Mouse (Mus musculus) testis, adult 2 months (tissue): ENCODE measurements at regions not wholly inside any gene's neighbourhood (a gene's known extent, or its start where the extent isn't known, plus 50 kb on each side); places are given as distances from the start of the nearest gene placed in this dataset.

Experiments used
- CTCF ChIP-seq: fragments of 200-500 bp; IDR thresholded peaks from 2 replicates; pipeline ENCODE4 v1.5.1; 2012; ENCODE audit warnings: low read depth, mild to moderate bottlenecking, inconsistent platforms, low read length, moderate library complexity; ENCODE audit not compliant: control insufficient read depth, insufficient read depth, insufficient replicate concordance
- POLR2A ChIP-seq: fragments of 200-500 bp; IDR thresholded peaks from 2 replicates; pipeline ENCODE4 v1.6.1; 2012; ENCODE audit warnings: low read depth, mild to moderate bottlenecking, inconsistent platforms, low read length, moderate library complexity; ENCODE audit not compliant: control insufficient read depth

GRCm38 (mm10) chr7:66531111-66531510, 103.8 kb upstream of the Aldh1a3 start:
- no peak for TF ChIP-seq POLR2A
- no peak for TF ChIP-seq CTCF
